Mouse (Mus musculus) liver, embryonic 14.5 days (tissue): ENCODE results near the gene Cdt1.

Experiments
- CTCF ChIP-seq: IDR thresholded peaks from 2 replicates; pipeline ENCODE4 v1.5.1; 2016; ENCODE audit warnings: antibody characterized with exemption, low read depth, control low read depth
- EP300 ChIP-seq: IDR thresholded peaks from 2 replicates; pipeline ENCODE4 v1.6.1; 2016; ENCODE audit warnings: antibody characterized with exemption, low read depth

DNA sequence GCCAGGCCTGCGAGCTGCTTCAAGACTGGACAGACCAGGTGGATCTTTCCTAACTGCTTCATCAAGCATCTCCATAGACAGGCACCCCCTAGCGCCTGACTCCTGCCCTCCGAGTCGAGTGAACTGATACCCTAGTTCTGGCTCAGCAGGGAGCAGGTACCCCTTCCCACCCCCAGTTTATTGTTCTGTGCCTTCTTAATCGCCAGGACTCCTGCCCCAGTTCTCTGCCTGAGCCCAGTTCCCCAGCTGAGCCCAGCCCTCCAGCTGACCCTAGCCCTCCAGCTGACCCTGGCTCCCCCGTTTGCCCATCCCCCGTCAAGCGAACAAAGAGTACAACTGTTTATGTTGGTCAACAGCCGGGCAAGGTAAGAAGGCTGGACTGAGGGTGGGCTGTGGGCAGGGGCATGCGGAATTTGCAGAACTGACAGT lies 1.1 kb downstream of the Cdt1 start:
- TF ChIP-seq CTCF, result peak; percentile 68
- TF ChIP-seq EP300, result no peak
